Mouse (Mus musculus): Measurements from ENCODE around the gene Gm6657.

The Gm6657 gene

GRCm38 (mm10) chr12:78193942-78194341 lies at the start of gene Gm6657:
Gene Gm6657 (plus strand): TSS chr12:78194242.
- no peak for DNase-seq

- DNase-seq, result no peak
These were observed 40.6 kb upstream of the Gm6657 start for GRCm38 (mm10) chr12:78153308-78154002.

- no peak for DNase-seq
These were observed 23.9 kb upstream of the Gm6657 start for GRCm38 (mm10) chr12:78170178-78170577.

GRCm38 (mm10) chr12:78173945-78174344 lies 20.1 kb upstream of the Gm6657 start:
- DNase-seq, result no peak

GRCm38 (mm10) chr12:78174671-78175070 lies 19.4 kb upstream of the Gm6657 start:
- no peak for DNase-seq

GRCm38 (mm10) chr12:78181452-78181851 lies 12.6 kb upstream of the Gm6657 start:
- DNase-seq, result no peak

GRCm38 (mm10) chr12:78195368-78195767 lies 1.3 kb downstream of the Gm6657 start:
- no peak for DNase-seq

- no peak for DNase-seq
These were observed 9.6 kb downstream of the Gm6657 start for GRCm38 (mm10) chr12:78203646-78204045.

GRCm38 (mm10) chr12:78205915-78206570 lies 12.0 kb downstream of the Gm6657 start:
- peak in 1 of 2 experiments; percentile 40 for DNase-seq

GRCm38 (mm10) chr12:78206571-78206960 lies 12.5 kb downstream of the Gm6657 start:
- DNase-seq, result no peak

- no peak for DNase-seq
These were observed 15.8 kb downstream of the Gm6657 start for GRCm38 (mm10) chr12:78209856-78210255.

GRCm38 (mm10) chr12:78215490-78215889 lies 21.4 kb downstream of the Gm6657 start:
- DNase-seq, result no peak

- no peak for DNase-seq
These were observed 25.3 kb downstream of the Gm6657 start for GRCm38 (mm10) chr12:78219191-78219825.

- DNase-seq, result peak; percentile 67 to 77
These were observed 31.9 kb downstream of the Gm6657 start, which contains the start of gene Gphn for GRCm38 (mm10) chr12:78225707-78226518. Gene Gphn (plus strand): TSS chr12:78226379.

- peak; percentile 60 to 70 for DNase-seq
These were observed 32.5 kb downstream of the Gm6657 start for GRCm38 (mm10) chr12:78226519-78226875.

- DNase-seq, result peak in 1 of 2 experiments; percentile 54
These were observed 33.2 kb downstream of the Gm6657 start for GRCm38 (mm10) chr12:78227021-78227932.

- no peak for DNase-seq
These were observed 34.1 kb downstream of the Gm6657 start for GRCm38 (mm10) chr12:78228139-78228538.

GRCm38 (mm10) chr12:78232560-78232959 lies 38.5 kb downstream of the Gm6657 start:
- no peak for DNase-seq

- no peak for DNase-seq
These were observed 54.3 kb downstream of the Gm6657 start for GRCm38 (mm10) chr12:78248366-78248765.

- DNase-seq, result no peak
These were observed 55.1 kb downstream of the Gm6657 start for GRCm38 (mm10) chr12:78249151-78249550.
